Mouse (Mus musculus) CH12.LX (cell line): Measurements from ENCODE around the gene Madd. TPM values are rescaled to one million over a fixed set of nuclear protein-coding genes. Genes with fewer than 3 reads are reported as not detected.

Experiments used
- DNase-seq: peaks from one replicate; pipeline ENCODE4 v3.0.0-alpha.2; 2013; ENCODE audit errors: extremely low read depth
- H3K27ac ChIP-seq: 2 replicates; pipeline ENCODE4 v1.5.1; 2012; ENCODE audit warnings: low read depth, mild to moderate bottlenecking, control low read depth, moderate library complexity; ENCODE audit not compliant: insufficient read depth
- H3K27me3 ChIP-seq: replicated peaks from 2 replicates; pipeline ENCODE3; 2012; ENCODE audit warnings: inconsistent platforms
- H3K36me3 ChIP-seq, 2 experiments: replicated peaks in 1 of 2; 2 replicates each; pipeline versions ENCODE3 to v1.6.1; 2012; ENCODE audit warnings: inconsistent platforms in 1 of 2, low read length in 1 of 2, mild to moderate bottlenecking in 1 of 2, mixed read lengths in 1 of 2, moderate library complexity in 1 of 2; ENCODE audit not compliant: control insufficient read depth in 1 of 2, insufficient read depth in 1 of 2
- H3K4me1 ChIP-seq, 2 experiments: 2 replicates each; pipeline ENCODE4 v1.6.1; 2012; ENCODE audit warnings: inconsistent platforms in 1 of 2, moderate library complexity in 1 of 2; ENCODE audit not compliant: insufficient read depth in 2 of 2, control insufficient read depth in 1 of 2
- H3K4me2 ChIP-seq: 2 replicates; pipeline ENCODE4 v1.6.1; 2012; ENCODE audit warnings: low read depth, mild to moderate bottlenecking, control low read depth; ENCODE audit not compliant: poor library complexity, insufficient read depth, severe bottlenecking
- H3K4me3 ChIP-seq, 3 experiments: fragments of 150-350 bp in 1 of 3; sonication (generic) in 1 of 3; replicated peaks in 1 of 3; 2 replicates each; pipeline versions ENCODE3 to v1.5.1; 2011 to 2012; ENCODE audit warnings: low read depth in 2 of 3, low read length in 2 of 3, mild to moderate bottlenecking in 2 of 3, moderate library complexity in 2 of 3, control low read depth in 1 of 3, improper control_type of control experiment in 1 of 3, inconsistent platforms in 1 of 3, mixed read lengths in 1 of 3; ENCODE audit not compliant: poor library complexity in 1 of 3
- H3K79me2 ChIP-seq: replicated peaks from 2 replicates; pipeline ENCODE4 v1.6.1; 2012; ENCODE audit warnings: mild to moderate bottlenecking, moderate library complexity; ENCODE audit not compliant: control insufficient read depth, poor library complexity, insufficient read depth, severe bottlenecking; ENCODE audit errors: extremely low read depth
- H3K9ac ChIP-seq: 2 replicates; pipeline ENCODE4 v1.6.1; 2012; ENCODE audit warnings: low read depth, mild to moderate bottlenecking, control low read depth, moderate library complexity; ENCODE audit not compliant: insufficient read depth
- H3K9me3 ChIP-seq: replicated peaks from 2 replicates; pipeline ENCODE3; 2012; ENCODE audit warnings: low read length, inconsistent platforms, mixed read lengths
- BHLHE40 ChIP-seq: IDR thresholded peaks from 2 replicates; pipeline ENCODE4 v1.6.1; 2011; ENCODE audit warnings: mild to moderate bottlenecking, low read depth, low read length, improper control_type of control experiment
- CHD1 ChIP-seq: IDR thresholded peaks from 2 replicates; pipeline ENCODE4 v1.6.1; 2012; ENCODE audit warnings: low read depth, low read length, improper control_type of control experiment, inconsistent platforms
- CHD2 ChIP-seq: IDR thresholded peaks from 2 replicates; pipeline ENCODE4 v1.6.1; 2011; ENCODE audit warnings: low read length, improper control_type of control experiment
- CTCF ChIP-seq, 2 experiments: IDR thresholded peaks in 1 of 2; conservative IDR thresholded peaks in 1 of 2; 2 replicates each; pipeline ENCODE4 v1.5.1; 2011 to 2012; ENCODE audit warnings: low read depth in 2 of 2, low read length in 2 of 2, improper control_type of control experiment in 1 of 2, inconsistent platforms in 1 of 2, mild to moderate bottlenecking in 1 of 2, moderate library complexity in 1 of 2
- E2F4 ChIP-seq: IDR thresholded peaks from 2 replicates; pipeline ENCODE4 v1.6.1; 2011; ENCODE audit warnings: low read depth, low read length, improper control_type of control experiment; ENCODE audit not compliant: insufficient replicate concordance
- ELF1 ChIP-seq: IDR thresholded peaks from 2 replicates; pipeline ENCODE4 v1.6.1; 2014; ENCODE audit warnings: low read depth, mild to moderate bottlenecking, inconsistent platforms, low read length, improper control_type of control experiment
- EP300 ChIP-seq: IDR thresholded peaks from 2 replicates; pipeline ENCODE4 v1.6.1; 2011; ENCODE audit warnings: low read length, improper control_type of control experiment
- ETS1 ChIP-seq: conservative IDR thresholded peaks from 2 replicates; pipeline ENCODE4 v1.6.1; 2012; ENCODE audit warnings: low read depth, mild to moderate bottlenecking, inconsistent platforms, low read length, improper control_type of control experiment, moderate library complexity
- GABPA ChIP-seq: IDR thresholded peaks from 2 replicates; pipeline ENCODE4 v1.6.1; 2012; ENCODE audit warnings: low read depth, low read length, improper control_type of control experiment, inconsistent platforms; ENCODE audit not compliant: insufficient replicate concordance
- HCFC1 ChIP-seq: IDR thresholded peaks from 2 replicates; pipeline ENCODE4 v1.6.1; 2012; ENCODE audit warnings: low read depth, mild to moderate bottlenecking, inconsistent platforms, low read length, improper control_type of control experiment
- IRF4 ChIP-seq: IDR thresholded peaks from 2 replicates; pipeline ENCODE4 v1.6.1; 2014; ENCODE audit warnings: low read depth, mild to moderate bottlenecking, inconsistent platforms, low read length, improper control_type of control experiment
- JUN ChIP-seq: IDR thresholded peaks from 2 replicates; pipeline ENCODE4 v1.6.1; 2011; ENCODE audit warnings: low read depth, mild to moderate bottlenecking, low read length, improper control_type of control experiment, moderate library complexity; ENCODE audit not compliant: insufficient read depth
- JUND ChIP-seq: conservative IDR thresholded peaks from 2 replicates; pipeline ENCODE4 v1.6.1; 2011; ENCODE audit warnings: low read depth, low read length, improper control_type of control experiment
- KAT2A ChIP-seq: IDR thresholded peaks from 2 replicates; pipeline ENCODE4 v1.6.1; 2012; ENCODE audit warnings: low read length, improper control_type of control experiment, inconsistent platforms; ENCODE audit not compliant: insufficient replicate concordance
- MAFK ChIP-seq: IDR thresholded peaks from 2 replicates; pipeline ENCODE4 v1.6.1; 2011; ENCODE audit warnings: low read length, improper control_type of control experiment; ENCODE audit not compliant: insufficient replicate concordance
- MAX ChIP-seq: IDR thresholded peaks from 2 replicates; pipeline ENCODE4 v1.6.1; 2011; ENCODE audit warnings: low read length, improper control_type of control experiment
- MAZ ChIP-seq: IDR thresholded peaks from 2 replicates; pipeline ENCODE4 v1.6.1; 2012; ENCODE audit warnings: low read depth, mild to moderate bottlenecking, inconsistent platforms, low read length, improper control_type of control experiment, moderate library complexity
- MEF2A ChIP-seq: IDR thresholded peaks from 2 replicates; pipeline ENCODE4 v1.6.1; 2014; ENCODE audit warnings: low read depth, mild to moderate bottlenecking, inconsistent platforms, low read length, improper control_type of control experiment, borderline replicate concordance
- MXI1 ChIP-seq: IDR thresholded peaks from 2 replicates; pipeline ENCODE4 v1.6.1; 2011; ENCODE audit warnings: mild to moderate bottlenecking, low read depth, low read length, improper control_type of control experiment
- MYC ChIP-seq: IDR thresholded peaks from 2 replicates; pipeline ENCODE4 v1.6.1; 2011; ENCODE audit warnings: low read depth, mild to moderate bottlenecking, improper control_type of control experiment, low read length
- NELFE ChIP-seq: IDR thresholded peaks from 2 replicates; pipeline ENCODE4 v1.6.1; 2011; ENCODE audit warnings: low read depth, low read length, improper control_type of control experiment
- NRF1 ChIP-seq: IDR thresholded peaks from 2 replicates; pipeline ENCODE4 v1.6.1; 2014; ENCODE audit warnings: low read depth, mild to moderate bottlenecking, inconsistent platforms, low read length, improper control_type of control experiment, moderate library complexity
- PAX5 ChIP-seq: IDR thresholded peaks from 2 replicates; pipeline ENCODE4 v1.6.1; 2012; ENCODE audit warnings: low read length, inconsistent platforms, mixed read lengths
- POLR2A ChIP-seq: IDR thresholded peaks from 2 replicates; pipeline ENCODE4 v1.6.1; 2011; ENCODE audit warnings: low read depth, mild to moderate bottlenecking, improper control_type of control experiment, low read length
- POLR2AphosphoS2 ChIP-seq: IDR thresholded peaks from 2 replicates; pipeline ENCODE4 v1.6.1; 2011; ENCODE audit warnings: low read depth, low read length, improper control_type of control experiment
- RAD21 ChIP-seq: IDR thresholded peaks from 2 replicates; pipeline ENCODE4 v1.6.1; 2011; ENCODE audit warnings: low read depth, mild to moderate bottlenecking, low read length, improper control_type of control experiment, moderate library complexity
- RCOR1 ChIP-seq: conservative IDR thresholded peaks from 2 replicates; pipeline ENCODE4 v1.6.1; 2012; ENCODE audit warnings: low read depth, mild to moderate bottlenecking, inconsistent platforms, low read length, improper control_type of control experiment
- SIN3A ChIP-seq: IDR thresholded peaks from 2 replicates; pipeline ENCODE4 v1.6.1; 2012; ENCODE audit warnings: low read length, improper control_type of control experiment, inconsistent platforms
- SMC3 ChIP-seq: IDR thresholded peaks from 2 replicates; pipeline ENCODE4 v1.6.1; 2011; ENCODE audit warnings: low read depth, low read length, improper control_type of control experiment
- TBP ChIP-seq: conservative IDR thresholded peaks from 2 replicates; pipeline ENCODE4 v1.6.1; 2011; ENCODE audit warnings: low read depth, low read length, improper control_type of control experiment
- TCF12 ChIP-seq: IDR thresholded peaks from 2 replicates; pipeline ENCODE4 v1.6.1; 2014; ENCODE audit warnings: low read depth, mild to moderate bottlenecking, inconsistent platforms, low read length, improper control_type of control experiment
- UBTF ChIP-seq: IDR thresholded peaks from 2 replicates; pipeline ENCODE4 v1.6.1; 2012; ENCODE audit warnings: low read depth, mild to moderate bottlenecking, inconsistent platforms, low read length, improper control_type of control experiment, moderate library complexity
- USF1 ChIP-seq: IDR thresholded peaks from 2 replicates; pipeline ENCODE4 v1.6.1; 2014; ENCODE audit warnings: low read depth, mild to moderate bottlenecking, inconsistent platforms, low read length, improper control_type of control experiment
- USF2 ChIP-seq: conservative IDR thresholded peaks from 2 replicates; pipeline ENCODE4 v1.6.1; 2011; ENCODE audit warnings: low read depth, low read length, improper control_type of control experiment
- ZC3H11A ChIP-seq: IDR thresholded peaks from 2 replicates; pipeline ENCODE4 v1.6.1; 2012; ENCODE audit warnings: low read depth, mild to moderate bottlenecking, inconsistent platforms, low read length, improper control_type of control experiment
- ZKSCAN1 ChIP-seq: IDR thresholded peaks from 2 replicates; pipeline ENCODE4 v1.6.1; 2012; ENCODE audit warnings: low read depth, inconsistent platforms, low read length, improper control_type of control experiment, borderline replicate concordance
- ZMIZ1 ChIP-seq: IDR thresholded peaks from 2 replicates; pipeline ENCODE4 v1.6.1; 2012; ENCODE audit warnings: low read depth, mild to moderate bottlenecking, inconsistent platforms, low read length, improper control_type of control experiment
- ZNF384 ChIP-seq: IDR thresholded peaks from 2 replicates; pipeline ENCODE4 v1.6.1; 2012; ENCODE audit warnings: low read depth, low read length, improper control_type of control experiment, inconsistent platforms
- dilution Hi-C: fragments of 300-500 bp; cut with MboI; formaldehyde crosslinking; loops from 2 replicates; pipeline ENCODE4 v1.14.3; 2020; ENCODE audit warnings: low sequenced_read_pairs; ENCODE audit not compliant: extremely low pct_unique_long_range_greater_than_20kb, extremely low pct_ligation_motif_present
- in situ Hi-C: fragments of 300-500 bp; cut with MboI; formaldehyde crosslinking; loops from 3 replicates; pipeline ENCODE4 v1.14.3; 2019; ENCODE audit warnings: low sequenced_read_pairs, low pct_ligation_motif_present, low pct_unique_long_range_greater_than_20kb, mixed read lengths
- polyA plus RNA-seq: library from polyadenylated mRNA; unstranded; fragments of >175 nt; gene quantifications from 2 replicates; pipeline ENCODE4 v1.2.1, GENCODE M21; 2012; ENCODE audit warnings: low read depth; ENCODE audit not compliant: insufficient read length
- total RNA-seq, 2 experiments: library from RNA; depleted of rRNA; stranded (reverse); fragments of 300-350 nt in 1 of 2; fragments of >200 nt in 1 of 2; gene quantifications; 2 replicates each; pipeline ENCODE4 v1.2.3; 2012 to 2014

The Madd gene
- total and polyA plus RNA-seq, 3 experiments = 4.8 to 15.6 (median 14.6) TPM

GRCm38 (mm10) chr2:91096524-91096923 is 87.1 kb downstream of the Madd start:
- Histone ChIP-seq H3K4me3 (peak overlapping the region; percentile 88 to 94 (median 91)), H3K4me2 (peak overlapping the region; percentile 89), H3K4me1 (peaks cover 13 to 62% of the 10 kb centered on the region in 2 experiments), H3K79me2 (peaks cover 25% of the 10 kb centered on the region), H3K27ac (peak overlapping the region; percentile 79), H3K9me3 (no peaks in the 10 kb centered on the region), H3K36me3 (peaks cover 14 to 32% of the 10 kb centered on the region in 2 experiments), H3K27me3 (no peaks in the 10 kb centered on the region), H3K9ac (peak overlapping the region; percentile 93)
- in situ Hi-C loops (loop anchor here (5.0 kb wide), 1 partner anchor 34 kb away; no protein-coding TSS in a partner anchor), dilution Hi-C loops (no loop called here)
- DNase-seq = peak; percentile 84
- TF ChIP-seq E2F4 (no peak), EP300 (peak; percentile 56; the same call in 1 of the 2 replicates), USF1 (no peak), GABPA (no peak), JUN (peak; percentile 55), CHD1 (no peak), HCFC1 (peak; percentile 58), ETS1 (peak; percentile 81), TBP (peak; percentile 62), BHLHE40 (no peak), ZMIZ1 (peak; percentile 50; the same call in 1 of the 2 replicates), KAT2A (no peak), NRF1 (0 out of 2 replicates have a peak, but pooled peaks have one; percentile 13), POLR2AphosphoS2 (no peak), ZC3H11A (no peak), ZNF384 (no peak), MEF2A (peak; percentile 78), MYC (peak; percentile 29; the same call in 1 of the 2 replicates), UBTF (peak; percentile 84; the same call in 1 of the 2 replicates), ZKSCAN1 (no peak), MXI1 (peak; percentile 45), MAZ (peak; percentile 85), USF2 (no peak), TCF12 (peak; percentile 83), PAX5 (no peak), ELF1 (peak; percentile 83), RAD21 (no peak), JUND (peak; percentile 38; the same call in 1 of the 2 replicates), CHD2 (no peak), SMC3 (no peak), MAX (peak; percentile 59), IRF4 (peak; percentile 67; the same call in 1 of the 2 replicates), CTCF (conservative IDR thresholded peaks at IDR 0.05 in 1 of 2, IDR thresholded peaks at IDR 0.05 in 1 of 2; ENCODE audit: low read depth in 2 of 2, low read length in 2 of 2) (no peak), RCOR1 (no peak), POLR2A (peak; percentile 78), NELFE (peak; percentile 85), SIN3A (peak; percentile 72; the same call in 1 of the 2 replicates), MAFK (no peak)
